Mouse (Mus musculus) gastrocnemius, adult 18-20 months (tissue): ENCODE measurements at regions not wholly inside any gene's neighbourhood (a gene's known extent, or its start where the extent isn't known, plus 50 kb on each side); places are given as distances from the start of the nearest gene placed in this dataset.
A peak's percentile ranks its signal among the peaks of the same experiment; 100 is the strongest.

Experiments used
- DNase-seq: peaks from one replicate; pipeline ENCODE4 v3.0.0; 2021; ENCODE audit warnings: low spot score

DNA sequence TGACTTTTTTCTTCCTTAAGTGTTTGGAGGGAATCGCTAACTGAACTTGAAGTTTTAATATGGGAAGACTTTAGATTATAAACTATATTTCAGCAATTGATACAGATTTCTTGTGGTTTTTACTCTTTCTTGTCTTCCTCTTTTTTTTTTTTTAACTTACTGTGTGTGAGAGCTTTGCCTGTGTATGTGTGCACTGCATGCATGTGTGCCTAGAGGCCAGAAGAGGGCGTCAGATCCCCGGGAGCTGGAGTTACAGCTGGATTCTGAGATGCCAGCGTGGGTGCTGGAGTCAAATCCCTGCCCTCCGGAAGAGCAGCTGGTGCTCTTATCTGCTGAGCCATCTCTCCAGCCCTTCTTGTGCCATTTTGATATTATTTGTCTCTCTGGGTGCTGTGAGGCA lies 129.6 kb downstream of the Trim33 start:
- no peak for DNase-seq

- no peak for DNase-seq
Measured at GRCm38 (mm10) chr3:103412247-103412646, 133.2 kb downstream of the Trim33 start.

- no peak for DNase-seq
Measured at GRCm38 (mm10) chr3:103415051-103415695, 136.1 kb downstream of the Trim33 start.

GRCm38 (mm10) chr3:103416296-103416695 lies 137.2 kb downstream of the Trim33 start:
- DNase-seq = no peak

- DNase-seq = no peak
Measured at GRCm38 (mm10) chr3:103417781-103418180, 138.7 kb downstream of the Trim33 start.

- DNase-seq = no peak
Measured at GRCm38 (mm10) chr3:103419761-103420620, 140.9 kb downstream of the Trim33 start.

DNA sequence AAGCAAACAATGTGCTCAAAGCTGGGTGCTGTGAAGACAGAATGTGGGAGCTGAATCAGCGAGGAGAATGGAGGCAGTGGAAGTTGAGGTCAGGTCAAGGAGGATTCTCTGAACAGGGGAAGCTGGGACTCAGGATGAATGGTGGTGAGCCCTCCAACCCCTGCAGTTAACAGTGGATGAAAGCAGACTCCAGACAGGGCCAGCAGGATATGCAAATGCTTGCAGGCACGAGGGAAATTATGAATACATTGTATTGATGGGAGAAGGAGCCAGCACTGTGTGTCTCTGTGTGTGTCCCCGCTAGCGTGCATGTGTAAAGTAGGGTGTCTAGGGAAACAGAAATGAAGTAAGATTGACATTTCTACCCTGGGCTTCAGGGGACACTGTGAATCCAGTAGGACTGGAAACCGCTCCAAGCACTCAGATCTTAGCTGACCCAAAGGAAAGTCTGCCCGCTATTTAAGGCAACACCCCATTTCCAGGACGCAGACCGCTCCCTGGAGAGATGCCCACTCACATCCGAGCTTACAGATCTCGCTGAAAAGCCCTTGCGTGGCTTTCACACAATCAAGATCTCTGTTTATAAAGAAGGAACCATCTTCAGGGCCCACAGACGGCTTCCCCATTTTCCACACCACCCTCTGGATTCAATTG lies 141.7 kb downstream of the Trim33 start:
- DNase-seq = no peak

GRCm38 (mm10) chr3:103421275-103421621 lies 142.2 kb downstream of the Trim33 start:
- DNase-seq = no peak

GRCm38 (mm10) chr3:103422806-103423205 lies 143.7 kb downstream of the Trim33 start:
- no peak for DNase-seq

DNA sequence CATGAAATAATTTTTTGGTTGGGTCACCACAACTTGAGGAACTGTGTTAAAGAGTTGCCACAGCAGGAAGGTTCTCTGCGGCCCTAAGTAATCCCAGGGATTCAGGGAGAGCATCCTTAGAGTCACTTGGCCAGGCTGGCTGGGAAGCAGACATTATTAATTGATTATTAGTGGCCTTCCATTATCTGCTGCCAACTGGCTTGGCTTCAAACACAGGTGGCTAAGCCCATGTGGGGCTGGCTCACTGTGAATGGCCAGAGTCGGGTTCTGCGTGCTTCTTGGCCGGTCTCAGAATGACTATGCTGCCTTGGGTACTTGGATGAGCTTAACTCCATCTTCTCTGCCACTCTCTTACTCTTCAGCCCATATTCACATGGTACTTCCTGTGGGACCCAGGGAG lies 144.2 kb downstream of the Trim33 start:
- DNase-seq = no peak

- no peak for DNase-seq
Measured at GRCm38 (mm10) chr3:103425812-103426430, 146.8 kb downstream of the Trim33 start.

GRCm38 (mm10) chr3:103429227-103429788 lies 145.7 kb upstream of the Syt6 start:
- no peak for DNase-seq

DNA sequence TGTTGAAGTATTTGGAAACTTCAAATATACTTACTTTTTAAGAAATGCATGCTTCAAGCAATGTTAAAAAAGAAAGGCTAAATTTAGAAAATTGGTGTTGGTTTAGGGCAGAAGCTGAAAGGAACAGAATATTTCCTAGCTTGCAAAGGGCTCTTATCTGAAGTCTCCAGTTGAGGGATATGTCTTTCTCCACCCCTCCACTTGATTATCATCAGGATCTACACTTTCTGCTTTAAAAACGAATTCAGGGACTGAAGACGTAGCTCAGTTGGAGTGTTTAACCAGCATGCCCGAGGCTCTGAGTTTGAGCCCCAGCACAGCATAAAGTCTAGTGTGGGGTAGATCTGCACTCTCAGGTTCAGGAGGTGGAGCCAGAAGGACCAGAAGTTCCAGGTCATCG lies 144.9 kb upstream of the Syt6 start:
- no peak for DNase-seq

GRCm38 (mm10) chr3:103432254-103432653 lies 142.8 kb upstream of the Syt6 start:
- no peak for DNase-seq

- no peak for DNase-seq
Measured at GRCm38 (mm10) chr3:103436902-103437603, 138.0 kb upstream of the Syt6 start.

DNA sequence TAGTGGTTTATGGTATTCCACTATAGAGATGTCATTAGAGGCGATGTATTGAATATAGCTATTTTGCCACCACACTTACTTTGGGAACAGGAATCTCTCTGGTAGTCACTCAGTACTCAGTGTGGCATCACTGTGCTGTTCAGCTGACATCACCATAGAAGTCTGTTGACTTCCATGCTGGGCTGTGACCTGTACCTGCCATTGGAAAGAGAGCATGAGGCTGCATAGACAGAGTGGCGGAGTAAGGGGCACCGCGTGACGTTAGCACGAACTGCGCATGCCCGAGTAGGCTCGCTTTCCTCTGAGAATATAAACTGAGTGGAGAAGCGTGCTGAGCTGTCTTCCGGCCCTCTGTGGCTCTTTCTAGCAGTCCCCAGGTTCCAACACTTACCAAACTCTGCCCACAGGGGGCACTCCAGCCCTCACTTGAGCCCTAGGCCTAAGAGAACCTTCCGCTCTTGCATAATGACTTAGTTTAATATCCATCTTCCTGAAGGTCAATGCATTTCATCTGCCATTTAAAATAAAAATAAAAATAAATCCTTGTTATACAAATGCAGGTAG lies 136.2 kb upstream of the Syt6 start:
- peak; percentile 27 for DNase-seq

- no peak for DNase-seq
Measured at GRCm38 (mm10) chr3:103443247-103443646, 131.8 kb upstream of the Syt6 start.

- DNase-seq = no peak
Measured at GRCm38 (mm10) chr3:103445852-103446251, 129.2 kb upstream of the Syt6 start.

GRCm38 (mm10) chr3:103449851-103450250 lies 125.2 kb upstream of the Syt6 start:
- no peak for DNase-seq

DNA sequence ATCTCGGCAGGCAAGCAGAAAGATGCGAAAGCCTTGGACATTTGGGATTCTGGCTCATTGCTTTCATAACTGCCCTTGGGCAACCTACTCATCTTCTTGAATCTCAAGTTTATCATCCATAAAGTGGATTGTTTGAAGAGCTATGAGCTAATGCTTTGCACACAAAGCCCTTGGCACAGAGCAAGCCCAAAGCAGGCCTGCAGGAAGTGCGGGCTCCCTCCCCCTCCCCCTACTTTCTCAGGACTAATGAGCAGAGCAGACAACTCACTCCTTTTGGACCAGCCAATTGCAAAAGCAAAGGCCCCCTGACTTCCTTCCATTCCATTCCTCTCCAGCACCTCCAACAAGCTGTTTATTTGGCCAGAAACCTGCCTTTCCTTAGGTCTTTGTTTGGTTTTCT lies 123.1 kb upstream of the Syt6 start:
- DNase-seq = no peak

DNA sequence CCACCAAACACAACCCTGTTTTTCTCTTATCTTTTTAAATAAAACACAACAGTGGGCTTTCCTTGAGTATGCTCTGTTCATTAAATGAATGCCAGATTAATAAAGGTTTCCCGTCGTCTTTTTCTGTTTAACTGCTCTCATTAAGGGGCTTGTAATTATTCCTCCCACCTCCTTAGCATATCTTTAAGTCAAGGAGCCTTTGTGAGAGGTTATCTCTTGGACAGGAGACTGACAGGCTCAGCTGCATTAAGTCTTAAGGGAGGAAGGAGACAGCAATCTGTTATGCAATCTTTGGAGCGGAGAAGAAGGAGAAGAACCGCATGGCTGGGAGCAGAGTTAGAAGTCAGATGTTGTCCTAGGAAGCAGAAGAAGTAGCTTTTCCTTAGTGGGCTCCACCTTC lies 111.3 kb upstream of the Syt6 start:
- no peak for DNase-seq
